Mouse (Mus musculus) hindbrain, embryonic 10.5 days (tissue): ENCODE results near the gene Gpx5. TPM values are rescaled to one million over a fixed set of nuclear protein-coding genes. Genes with fewer than 3 reads are reported as not detected.

Source experiments
- DNase-seq: peaks from one replicate; pipeline ENCODE4 v3.0.0-alpha.2; 2017; ENCODE audit warnings: low spot score
- H3K27ac ChIP-seq: fragments of 300-500 bp; sonication (generic); 2 replicates; pipeline ENCODE4 v1.5.1; 2016; ENCODE audit warnings: mild to moderate bottlenecking, moderate library complexity
- H3K27me3 ChIP-seq: fragments of 300-500 bp; sonication (generic); 2 replicates; pipeline ENCODE4 v1.6.1; 2016; ENCODE audit warnings: mild to moderate bottlenecking; ENCODE audit not compliant: poor library complexity, insufficient read depth, severe bottlenecking
- H3K36me3 ChIP-seq: fragments of 300-500 bp; sonication (generic); 2 replicates; pipeline ENCODE4 v1.6.1; 2016; ENCODE audit warnings: mild to moderate bottlenecking, moderate library complexity
- H3K4me1 ChIP-seq: fragments of 300-500 bp; sonication (generic); replicated peaks from 2 replicates; pipeline ENCODE4 v1.6.1; 2016; ENCODE audit warnings: mild to moderate bottlenecking
- H3K4me3 ChIP-seq: fragments of 300-500 bp; sonication (generic); 2 replicates; pipeline ENCODE4 v1.5.1; 2016; ENCODE audit warnings: mild to moderate bottlenecking, moderate library complexity
- H3K9me3 ChIP-seq: fragments of 300-500 bp; sonication (generic); 2 replicates; pipeline ENCODE4 v1.6.1; 2016; ENCODE audit warnings: mild to moderate bottlenecking, moderate library complexity
- WGBS: fragments of 180-500 bp; shearing (Covaris S2); methylation state at CpG from one replicate; pipeline ENCODE4 v1.1.7; 2016; 5-methylcytosine and 5-hydroxymethylcytosine counted together
- polyA plus RNA-seq: library from polyadenylated mRNA; unstranded; fragments of >200 nt; fragmentation: Nextera tagmentation; extraction: Ambion mirVana; gene quantifications from 2 replicates; pipeline ENCODE4 v1.2.1, GENCODE M21; 2016

Gene Gpx5
- polyA plus RNA-seq, 1 experiment from 2014 or later: not detected

DNA sequence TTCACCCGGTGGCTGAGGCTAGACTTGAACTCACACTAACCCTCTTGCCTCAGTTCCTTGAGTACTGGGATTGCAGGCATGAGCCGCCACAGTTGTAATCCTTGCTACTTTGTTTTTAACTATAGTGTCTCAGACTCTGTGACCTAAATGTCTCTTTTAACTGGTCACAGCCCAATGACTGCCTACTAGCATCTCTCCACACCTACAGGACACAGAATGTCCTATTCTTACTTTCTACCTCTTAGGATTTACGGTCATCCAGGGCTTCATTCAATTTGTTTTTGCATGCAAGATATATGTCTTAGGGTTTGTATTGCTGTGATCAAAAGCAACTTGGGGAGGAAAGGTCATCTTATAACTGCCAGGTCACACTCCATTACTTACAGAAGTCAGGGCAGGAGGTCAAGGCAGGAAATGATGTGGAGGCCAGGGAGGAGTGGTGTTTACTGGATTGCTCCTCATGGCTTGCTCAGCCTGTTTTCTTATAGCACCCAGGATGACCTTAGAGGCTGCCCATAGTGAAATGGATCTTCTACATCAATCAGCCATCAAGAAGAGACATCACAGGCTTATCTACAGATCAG lies 12.0 kb upstream of the Gpx5 start:
- H3K4me1 ChIP-seq: no peaks in the 10 kb centered on the region
- no peaks in the 10 kb centered on the region for H3K9me3 ChIP-seq
- WGBS: 81% methylated on average over 3 of the region's 3 CpGs
- H3K4me3 ChIP-seq: no peak overlapping the region
- no peaks in the 10 kb centered on the region for H3K36me3 ChIP-seq
- no peak for DNase-seq
- no peak overlapping the region for H3K27ac ChIP-seq
- H3K27me3 ChIP-seq: no peaks in the 10 kb centered on the region

DNA sequence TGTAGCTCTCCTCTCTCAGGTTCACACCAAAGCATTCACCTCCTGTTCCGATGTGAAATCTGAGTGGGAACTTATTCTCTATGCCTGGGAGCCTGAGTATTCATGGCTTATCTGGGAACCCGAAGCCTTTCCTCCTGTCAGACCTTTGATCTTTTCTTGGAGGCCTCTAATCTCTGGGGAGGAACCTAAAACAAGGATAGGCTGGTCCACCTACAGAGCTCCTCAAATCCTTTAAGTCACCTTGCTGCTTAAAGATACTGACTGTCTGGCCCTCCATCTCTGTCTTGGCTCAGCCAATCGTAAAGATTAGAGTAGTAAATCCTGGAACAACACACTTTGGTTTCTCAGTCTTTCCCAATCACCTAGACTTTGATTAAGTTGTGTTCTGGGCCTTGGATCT lies 6.0 kb upstream of the Gpx5 start:
- Histone ChIP-seq H3K9me3 (no peaks in the 10 kb centered on the region), H3K36me3 (no peaks in the 10 kb centered on the region), H3K4me1 (no peaks in the 10 kb centered on the region), H3K27me3 (no peaks in the 10 kb centered on the region), H3K27ac (no peak overlapping the region), H3K4me3 (no peak overlapping the region)
- DNase-seq: no peak
- WGBS: 62% methylated on average over 3 of the region's 3 CpGs

DNA sequence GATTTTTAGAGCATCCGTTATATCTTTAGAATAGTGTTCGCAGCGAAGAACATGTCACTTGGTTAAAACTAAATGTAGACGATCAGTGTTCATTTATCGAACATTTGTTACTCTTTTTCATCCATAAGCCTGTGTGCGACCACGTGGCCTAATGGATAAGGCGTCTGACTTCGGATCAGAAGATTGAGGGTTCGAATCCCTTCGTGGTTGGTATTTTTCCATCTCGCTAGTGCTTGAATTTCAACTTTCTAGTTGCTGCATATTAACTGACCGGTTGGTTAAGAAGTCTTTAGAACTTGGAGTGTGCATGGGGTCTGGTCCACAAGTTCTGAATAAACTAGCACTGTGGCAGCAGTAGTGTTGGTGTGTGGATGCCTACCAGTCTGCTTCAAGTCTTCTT lies 13.0 kb downstream of the Gpx5 start:
- H3K4me3 ChIP-seq: peak overlapping the region; percentile 55
- peaks cover 11% of the 10 kb centered on the region for H3K27me3 ChIP-seq
- 1% methylated on average over 13 of the region's 13 CpGs for WGBS
- H3K4me1 ChIP-seq: peaks cover 22% of the 10 kb centered on the region
- peak; percentile 84 for DNase-seq
- H3K27ac ChIP-seq: no peak overlapping the region
- no peaks in the 10 kb centered on the region for H3K36me3 ChIP-seq
- no peaks in the 10 kb centered on the region for H3K9me3 ChIP-seq

DNA sequence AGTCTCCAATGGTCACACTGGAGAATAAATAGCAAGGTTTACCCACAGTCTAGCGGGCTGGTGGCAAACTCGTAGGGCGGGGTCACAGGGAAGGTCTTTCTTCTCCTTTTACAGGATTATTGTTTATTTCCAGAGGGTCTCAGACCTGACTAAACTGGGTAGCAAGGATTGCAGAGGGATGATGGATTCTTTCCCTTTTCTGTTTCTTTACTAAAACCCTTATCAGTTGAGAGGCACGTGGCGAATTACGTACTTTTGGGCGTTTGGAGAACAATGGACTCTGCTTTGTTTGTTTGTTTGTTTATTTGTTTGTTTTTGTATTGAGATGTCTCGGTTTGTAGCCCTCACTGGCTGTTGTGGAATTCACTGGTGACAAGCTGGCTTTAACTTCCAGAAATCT lies 13.5 kb downstream of the Gpx5 start:
- Histone ChIP-seq H3K4me3 (peak overlapping the region; percentile 55), H3K36me3 (no peaks in the 10 kb centered on the region), H3K27ac (no peak overlapping the region), H3K4me1 (peaks cover 22% of the 10 kb centered on the region), H3K9me3 (no peaks in the 10 kb centered on the region), H3K27me3 (peaks cover 11% of the 10 kb centered on the region)
- 6% methylated on average over 8 of the region's 8 CpGs for WGBS
- no peak for DNase-seq

DNA sequence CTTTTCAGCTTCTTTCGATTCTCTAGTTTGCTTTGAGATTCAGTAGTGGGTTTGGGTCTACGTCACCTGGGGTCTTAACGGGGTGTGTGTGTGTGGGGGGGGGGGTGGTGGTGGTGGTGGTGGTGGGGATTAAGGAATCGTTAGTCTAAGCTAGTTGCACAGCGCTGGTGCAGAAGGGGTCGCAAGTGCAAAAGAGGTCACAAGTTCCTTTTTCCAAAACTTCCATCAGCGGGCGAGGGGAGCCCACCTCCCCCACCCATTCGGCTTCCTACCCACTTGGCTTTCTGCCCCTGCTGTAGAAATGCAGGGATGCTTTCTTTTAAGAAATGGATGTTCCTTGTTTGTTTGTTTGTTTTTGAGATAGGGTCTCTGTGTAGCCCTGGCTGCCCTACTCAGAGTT lies 16.0 kb downstream of the Gpx5 start:
- Histone ChIP-seq H3K4me1 (peaks cover 22% of the 10 kb centered on the region), H3K9me3 (no peaks in the 10 kb centered on the region), H3K4me3 (peak overlapping the region; percentile 67), H3K27ac (peak overlapping the region; percentile 86), H3K27me3 (peaks cover 11% of the 10 kb centered on the region), H3K36me3 (no peaks in the 10 kb centered on the region)
- WGBS: 0% methylated on average over 9 of the region's 9 CpGs
- DNase-seq: peak; percentile 40

DNA sequence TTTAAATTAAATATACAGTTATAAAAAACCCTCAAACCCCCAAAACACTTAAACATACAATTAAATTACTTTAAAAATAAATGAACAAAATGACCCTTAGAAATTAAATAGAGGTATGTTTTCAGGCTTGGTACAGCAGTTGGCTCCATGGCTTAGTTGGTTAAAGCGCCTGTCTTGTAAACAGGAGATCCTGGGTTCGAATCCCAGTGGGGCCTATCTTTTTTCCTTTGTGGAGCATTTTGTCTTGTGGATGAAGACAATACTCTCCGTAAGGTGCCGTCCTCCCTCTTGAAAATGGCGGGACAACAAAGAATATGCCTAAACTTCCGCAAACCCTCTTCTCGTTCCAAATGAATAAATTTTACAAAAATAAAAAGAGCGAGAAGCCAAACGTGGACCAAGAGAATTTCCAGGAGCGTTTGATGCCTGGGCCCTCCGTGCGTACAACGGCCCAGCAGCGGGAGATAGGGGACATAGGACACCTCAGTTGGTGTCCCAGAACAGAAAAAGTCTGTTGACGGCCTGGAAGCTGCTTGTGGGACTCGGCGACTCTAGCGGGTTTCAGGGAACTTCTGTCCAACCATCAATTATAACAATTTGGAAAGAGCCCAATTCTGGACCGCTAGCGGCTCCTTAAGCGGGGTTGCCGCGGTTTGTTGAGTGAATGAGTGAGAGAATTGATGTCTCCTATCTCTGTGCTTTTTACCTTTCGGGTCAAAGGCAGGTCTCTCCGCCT lies 16.5 kb downstream of the Gpx5 start:
- under 1% methylated on average over 25 of the region's 25 CpGs for WGBS
- peak; percentile 86 for DNase-seq
- H3K36me3 ChIP-seq: no peaks in the 10 kb centered on the region
- H3K27me3 ChIP-seq: peaks cover 11% of the 10 kb centered on the region
- H3K27ac ChIP-seq: peak overlapping the region; percentile 86
- no peaks in the 10 kb centered on the region for H3K9me3 ChIP-seq
- H3K4me3 ChIP-seq: peak overlapping the region; percentile 67
- peaks cover 22% of the 10 kb centered on the region for H3K4me1 ChIP-seq

DNA sequence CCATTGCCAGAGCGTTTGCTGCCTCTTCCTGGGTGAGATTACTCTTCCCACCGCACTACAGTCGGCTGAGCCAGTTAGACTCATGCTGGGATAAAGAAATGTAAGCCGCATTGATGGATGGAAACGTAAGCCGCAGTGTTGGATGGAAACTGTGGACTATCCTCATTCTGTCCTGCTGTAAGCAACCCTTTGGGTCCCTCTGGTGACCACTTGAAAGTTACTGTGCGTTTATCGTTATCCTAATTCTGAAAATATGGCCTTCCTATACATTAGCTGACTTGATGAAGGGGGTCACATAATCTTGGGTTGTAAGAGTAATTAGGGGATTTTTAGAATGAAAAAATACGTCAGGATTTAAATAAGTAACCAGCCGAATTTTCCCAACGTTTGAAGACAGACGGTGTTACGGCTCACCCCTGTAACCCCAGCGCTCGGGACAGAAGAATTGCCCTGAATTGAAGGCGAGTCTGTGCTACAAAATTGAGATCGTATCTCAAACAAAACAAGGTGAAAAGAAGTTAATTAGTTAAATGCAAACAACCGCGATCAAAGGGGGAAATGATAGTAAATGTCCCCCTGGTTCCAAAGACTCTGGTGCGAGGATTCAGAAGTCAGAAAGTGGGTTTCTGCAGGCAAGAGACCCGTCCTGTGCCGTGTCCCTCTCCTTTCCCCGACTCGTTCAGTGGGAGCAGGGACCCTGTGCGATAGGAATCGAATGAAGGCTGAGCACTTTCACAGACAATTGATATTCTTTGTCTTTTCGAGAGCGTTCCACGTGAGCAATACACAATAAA lies 17.3 kb downstream of the Gpx5 start:
- peaks cover 22% of the 10 kb centered on the region for H3K4me1 ChIP-seq
- H3K27me3 ChIP-seq: peaks cover 11% of the 10 kb centered on the region
- DNase-seq: peak; percentile 54
- peak overlapping the region; percentile 67 for H3K4me3 ChIP-seq
- no peaks in the 10 kb centered on the region for H3K36me3 ChIP-seq
- no peaks in the 10 kb centered on the region for H3K9me3 ChIP-seq
- peak overlapping the region; percentile 78 for H3K27ac ChIP-seq
- under 1% methylated on average over 29 of the region's 29 CpGs for WGBS

DNA sequence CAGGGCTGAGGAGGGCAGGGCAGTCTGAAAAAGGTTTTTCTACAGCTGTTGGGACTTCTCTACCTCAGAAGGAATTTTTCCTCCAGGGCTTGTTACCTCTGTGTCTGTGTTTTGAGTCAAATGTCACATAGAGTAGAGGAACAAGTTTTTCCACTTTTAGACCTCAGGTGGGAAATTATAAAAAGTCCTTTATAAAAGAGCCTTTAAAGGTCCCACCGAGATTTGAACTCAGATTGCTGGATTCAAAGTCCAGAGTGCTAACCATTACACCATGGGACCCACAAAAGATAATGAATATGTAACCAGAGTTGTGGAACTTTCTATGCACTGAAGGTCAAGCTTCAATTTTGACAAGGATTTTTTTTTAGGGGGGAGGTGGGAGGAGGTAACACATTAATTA lies 24.3 kb downstream of the Gpx5 start:
- Histone ChIP-seq H3K9me3 (no peaks in the 10 kb centered on the region), H3K4me1 (peaks cover 11% of the 10 kb centered on the region; the same call in 1 of the 2 replicates), H3K36me3 (no peaks in the 10 kb centered on the region), H3K27ac (no peak overlapping the region), H3K27me3 (peaks cover 2% of the 10 kb centered on the region), H3K4me3 (peak overlapping the region; percentile 41)
- DNase-seq: no peak
- WGBS: 3% methylated on average over 1 of the region's 1 CpGs

DNA sequence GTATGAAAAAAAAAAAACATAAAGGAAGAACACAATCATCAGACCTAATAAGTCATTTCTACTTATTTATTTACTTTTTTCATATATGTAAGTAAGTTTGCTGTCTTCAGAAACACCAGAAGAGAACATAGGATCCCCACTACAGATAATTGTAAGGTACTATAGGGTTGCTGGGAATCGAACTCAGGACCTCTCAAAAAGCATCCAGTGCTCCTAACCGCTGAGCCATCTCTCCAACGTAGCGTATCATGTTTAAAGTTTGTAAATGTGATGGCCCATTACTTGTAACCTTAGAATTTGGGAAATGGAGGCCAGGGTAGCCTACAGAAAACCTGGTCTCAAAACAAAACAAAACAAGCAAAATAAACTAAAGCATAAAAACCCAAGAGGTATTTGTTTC lies 25.0 kb downstream of the Gpx5 start:
- Histone ChIP-seq H3K9me3 (no peaks in the 10 kb centered on the region), H3K4me1 (peaks cover 11% of the 10 kb centered on the region; the same call in 1 of the 2 replicates), H3K36me3 (no peaks in the 10 kb centered on the region), H3K27ac (no peak overlapping the region), H3K27me3 (peaks cover 9% of the 10 kb centered on the region), H3K4me3 (peak overlapping the region; percentile 41)
- no peak for DNase-seq
- WGBS: 7% methylated on average over 4 of the region's 4 CpGs

DNA sequence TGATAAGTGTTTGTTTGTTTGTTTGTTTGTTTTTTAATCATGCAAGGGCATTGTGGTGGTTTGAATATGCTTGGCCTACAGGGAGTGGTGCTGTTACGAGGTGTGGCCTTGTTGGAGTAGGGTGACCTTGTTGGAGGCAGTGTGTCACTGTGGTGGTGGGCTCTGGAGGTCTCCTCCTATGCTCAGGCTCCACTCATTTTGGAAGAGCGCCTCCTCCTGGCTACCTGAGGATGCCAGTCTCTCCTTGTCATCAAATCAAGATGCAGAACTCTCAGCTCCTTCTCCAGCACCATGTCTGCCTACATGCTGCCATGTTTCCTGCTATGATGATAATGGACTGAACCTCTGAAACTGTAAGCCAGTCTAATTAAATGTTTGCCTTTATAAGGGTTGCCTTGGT lies 26.8 kb downstream of the Gpx5 start:
- WGBS: 45% methylated on average over 2 of the region's 2 CpGs
- H3K27me3 ChIP-seq: peaks cover 24% of the 10 kb centered on the region

DNA sequence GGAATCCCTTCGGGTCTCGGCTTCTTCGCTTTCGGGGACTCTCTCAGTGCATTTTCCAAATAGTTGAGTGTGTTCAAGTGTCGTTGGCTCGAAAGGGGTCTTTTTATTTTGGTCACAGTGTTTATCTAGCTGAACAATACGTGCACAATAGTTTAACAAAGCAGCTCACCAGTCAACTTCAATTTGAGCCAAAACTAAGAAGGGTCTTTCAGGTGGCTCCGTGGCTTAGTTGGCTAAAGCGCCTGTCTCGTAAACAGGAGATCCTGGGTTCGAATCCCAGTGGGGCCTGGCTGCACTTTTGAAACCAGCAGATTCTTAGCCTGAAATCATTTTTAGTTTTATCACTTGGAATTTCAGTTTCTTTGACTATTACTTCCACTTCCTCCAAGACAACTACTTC lies 28.2 kb downstream of the Gpx5 start:
- no peaks in the 10 kb centered on the region for H3K36me3 ChIP-seq
- H3K4me1 ChIP-seq: peaks cover 21% of the 10 kb centered on the region; the same call in 1 of the 2 replicates
- peaks cover 24% of the 10 kb centered on the region for H3K27me3 ChIP-seq
- peak overlapping the region; percentile 60 for H3K4me3 ChIP-seq
- DNase-seq: peak; percentile 85
- H3K9me3 ChIP-seq: no peaks in the 10 kb centered on the region
- H3K27ac ChIP-seq: peak overlapping the region; percentile 73; the same call in 1 of the 2 replicates
- under 1% methylated on average over 11 of the region's 11 CpGs for WGBS

More for the DNA sequence above, 26.8 kb downstream of the Gpx5 start:
- Histone ChIP-seq H3K9me3 (no peaks in the 10 kb centered on the region), H3K4me1 (peaks cover 11% of the 10 kb centered on the region; the same call in 1 of the 2 replicates), H3K36me3 (no peaks in the 10 kb centered on the region), H3K4me3 (no peak overlapping the region), H3K27ac (no peak overlapping the region)
- no peak for DNase-seq

DNA sequence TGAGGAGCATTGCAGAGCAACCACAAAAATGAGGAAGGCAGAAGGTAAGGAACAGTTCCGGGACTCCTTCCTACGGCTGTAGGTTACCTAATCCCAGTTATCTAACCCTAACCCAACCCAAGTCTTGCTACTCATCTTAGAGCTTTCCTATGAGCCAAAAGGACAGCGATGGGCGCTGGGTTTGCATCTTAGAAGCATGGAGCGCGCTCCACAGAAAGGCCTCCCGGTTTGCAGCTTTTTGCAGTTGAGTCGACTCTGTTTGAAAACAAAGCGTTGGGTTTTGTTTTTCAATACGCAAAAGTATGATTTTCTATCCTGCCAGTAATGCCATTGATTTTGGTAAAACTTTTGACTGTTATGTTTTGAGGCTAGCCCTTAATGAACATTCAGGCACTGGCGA lies 28.6 kb downstream of the Gpx5 start:
- Histone ChIP-seq H3K27me3 (peaks cover 24% of the 10 kb centered on the region), H3K27ac (peak overlapping the region; percentile 73; the same call in 1 of the 2 replicates), H3K36me3 (no peaks in the 10 kb centered on the region), H3K9me3 (no peaks in the 10 kb centered on the region), H3K4me1 (peaks cover 21% of the 10 kb centered on the region; the same call in 1 of the 2 replicates), H3K4me3 (peak overlapping the region; percentile 60)
- DNase-seq: no peak
- WGBS: under 1% methylated on average over 11 of the region's 11 CpGs
